Mouse (Mus musculus): ENCODE data around the gene Ndufs5.

GRCm38 (mm10) chr4:123712431-123712830 lies 5.6 kb downstream of the Ndufs5 start:
- no peak for TF ChIP-seq TCF12 (IDR thresholded peaks at IDR 0.05; ENCODE audit: insufficient read depth, poor library complexity, severe bottlenecking)
- TF ChIP-seq MYOD1 (IDR thresholded peaks at IDR 0.05; ENCODE audit: control insufficient read depth in 1 of 3, insufficient read length in 2 of 3, low read depth in 2 of 3) = no peak
- no peak for TF ChIP-seq E2F4 (IDR thresholded peaks at IDR 0.05; ENCODE audit: insufficient read depth)
- no peak for TF ChIP-seq POLR2A (IDR thresholded peaks at IDR 0.05; ENCODE audit: insufficient read length, low read depth)
- no peak for TF ChIP-seq MAX (IDR thresholded peaks at IDR 0.05; ENCODE audit: low read depth)
- no peak for TF ChIP-seq POLR2AphosphoS2 (IDR thresholded peaks at IDR 0.05; ENCODE audit: insufficient read length, low read depth)

Measured in myocyte (in vitro differentiated cells).